Mouse (Mus musculus) brain, embryonic 14.5 days (tissue): ENCODE measurements around the gene Rbl1. TPM values are rescaled to one million over a fixed set of nuclear protein-coding genes. Genes with fewer than 3 reads are reported as not detected.
A peak's percentile ranks its signal among the peaks of the same experiment; 100 is the strongest.
"Not testable (repeated sequence)": the region's sequence is repeated elsewhere in the genome, so short reads cannot be mapped to it uniquely, and the experiment has no call there.

ENCODE experiments used
- DNase-seq: peaks from one replicate; pipeline ENCODE4 v3.0.0-alpha.2; 2011; ENCODE audit warnings: low read depth
- CTCF ChIP-seq: fragments of 200-500 bp; IDR thresholded peaks from 2 replicates; pipeline ENCODE4 v1.5.1; 2012; ENCODE audit warnings: inconsistent platforms, mild to moderate bottlenecking, moderate library complexity, borderline replicate concordance; ENCODE audit not compliant: insufficient read depth, insufficient read length; ENCODE audit errors: extremely low read depth
- POLR2A ChIP-seq: fragments of 200-500 bp; IDR thresholded peaks from 2 replicates; pipeline ENCODE4 v1.6.1; 2012; ENCODE audit warnings: mild to moderate bottlenecking, inconsistent platforms, borderline replicate concordance; ENCODE audit not compliant: poor library complexity, insufficient read depth, insufficient read length, severe bottlenecking; ENCODE audit errors: extremely low read depth
- polyA plus RNA-seq: library from polyadenylated mRNA; depleted of rRNA; stranded (reverse); fragments of >200 nt; gene quantifications from 2 replicates; pipeline ENCODE4 v1.2.3, GENCODE M21; 2012; rRNA removed

Gene Rbl1
- polyA plus RNA-seq: 12.9 and 15.4 TPM in 2 replicates

- peak; percentile 98 for DNase-seq
- TF ChIP-seq CTCF: 0 out of 2 replicates have a peak, but pooled peaks have one; percentile 2
- TF ChIP-seq POLR2A: peak; percentile 82
Observed at GRCm38 (mm10) chr2:157204366-157205218, at the start of gene Rbl1. Rbl1 (minus strand) TSS chr2:157204534.

- TF ChIP-seq CTCF (no peak), POLR2A (no peak)
- DNase-seq: no peak
Observed at GRCm38 (mm10) chr2:157248111-157248510, 43.8 kb upstream of the Rbl1 start.

GRCm38 (mm10) chr2:157245603-157246002 lies 41.3 kb upstream of the Rbl1 start:
- peak; percentile 4 for DNase-seq
- TF ChIP-seq POLR2A (no peak), CTCF (no peak)

GRCm38 (mm10) chr2:157245001-157245400 lies 40.7 kb upstream of the Rbl1 start:
- TF ChIP-seq POLR2A (no peak), CTCF (no peak)
- no peak for DNase-seq

- DNase-seq: peak; percentile 0
- TF ChIP-seq POLR2A (no peak), CTCF (no peak)
Observed at GRCm38 (mm10) chr2:157235946-157236345, 31.6 kb upstream of the Rbl1 start.

GRCm38 (mm10) chr2:157221916-157222315 lies 17.6 kb upstream of the Rbl1 start:
- not testable (repeated sequence) for DNase-seq

GRCm38 (mm10) chr2:157220108-157220507 lies 15.8 kb upstream of the Rbl1 start:
- TF ChIP-seq POLR2A: no peak

GRCm38 (mm10) chr2:157211731-157212130 lies 7.4 kb upstream of the Rbl1 start:
- TF ChIP-seq CTCF (no peak), POLR2A (no peak)

More at GRCm38 (mm10) chr2:157220108-157220507, 15.8 kb upstream of the Rbl1 start:
- no peak for DNase-seq

GRCm38 (mm10) chr2:157203459-157204365 lies 622 bp downstream of the Rbl1 start:
- peak; percentile 84 for DNase-seq
- TF ChIP-seq POLR2A: no peak

More at GRCm38 (mm10) chr2:157211731-157212130, 7.4 kb upstream of the Rbl1 start:
- DNase-seq: peak; percentile 2

GRCm38 (mm10) chr2:157203026-157203425 lies 1.3 kb downstream of the Rbl1 start:
- DNase-seq: no peak
- TF ChIP-seq POLR2A: no peak
- TF ChIP-seq CTCF: no peak

- no peak for DNase-seq
- no peak for TF ChIP-seq POLR2A
- no peak for TF ChIP-seq CTCF
Observed at GRCm38 (mm10) chr2:157202361-157202760, 2.0 kb downstream of the Rbl1 start.
